Mouse (Mus musculus): Measurements from ENCODE around the gene Krtap4-13.
"Not testable (repeated sequence)": the region's sequence is repeated elsewhere in the genome, so short reads cannot be mapped to it uniquely, and the experiment has no call there.

- not testable (repeated sequence) for TF ChIP-seq CTCF, POLR2A (IDR thresholded peaks at IDR 0.05; ENCODE audit: extremely low read depth, insufficient read depth, low read length)
These were observed 36.9 kb downstream of the Krtap4-13 start, which contains the start of gene Gm11595 for GRCm38 (mm10) chr11:99772813-99773212.

All from cortical plate, adult 2 months (tissue).